Mouse (Mus musculus) lung, postnatal 14 days (tissue): Measurements from ENCODE around the gene Cfap69.

ENCODE experiments used
- DNase-seq: peaks from one replicate; pipeline ENCODE4 v3.0.0; 2021

Cfap69 gene

DNA sequence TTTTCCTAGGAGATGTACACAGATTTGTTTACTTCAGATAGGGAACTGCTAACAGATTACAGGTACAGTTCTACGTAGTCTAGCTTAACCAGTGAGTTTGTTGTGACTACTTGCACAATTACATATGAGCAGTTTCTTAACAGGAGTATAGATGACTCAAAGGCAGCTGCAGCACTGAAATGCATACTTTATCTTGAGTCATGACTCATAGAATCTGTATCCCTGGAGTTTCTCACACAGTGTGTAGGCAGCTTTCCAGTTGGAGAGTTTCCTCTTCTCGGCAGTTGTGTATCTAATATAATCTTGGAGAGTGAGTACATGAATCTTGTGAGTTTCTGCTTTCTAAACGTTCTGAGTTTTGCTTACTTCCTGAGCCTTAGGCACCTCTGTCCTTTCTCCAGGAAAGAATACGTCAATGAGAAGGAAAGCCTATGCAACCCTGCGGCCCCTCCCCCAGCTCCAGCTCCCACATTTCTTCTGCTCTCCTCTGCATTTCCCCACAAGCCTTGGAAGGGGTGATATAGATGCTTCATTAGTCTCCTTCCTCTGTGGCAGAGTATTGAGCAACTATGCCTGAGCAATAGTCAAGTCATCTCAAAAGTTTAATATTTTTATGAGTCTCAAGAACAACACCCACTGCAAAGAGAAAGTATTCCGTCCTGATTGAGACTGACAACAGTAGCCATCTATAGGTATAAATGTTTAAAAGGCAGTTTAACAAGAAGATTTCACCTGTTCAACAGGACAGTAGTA is 15.0 kb downstream of the Cfap69 start:
- no peak for DNase-seq

DNA sequence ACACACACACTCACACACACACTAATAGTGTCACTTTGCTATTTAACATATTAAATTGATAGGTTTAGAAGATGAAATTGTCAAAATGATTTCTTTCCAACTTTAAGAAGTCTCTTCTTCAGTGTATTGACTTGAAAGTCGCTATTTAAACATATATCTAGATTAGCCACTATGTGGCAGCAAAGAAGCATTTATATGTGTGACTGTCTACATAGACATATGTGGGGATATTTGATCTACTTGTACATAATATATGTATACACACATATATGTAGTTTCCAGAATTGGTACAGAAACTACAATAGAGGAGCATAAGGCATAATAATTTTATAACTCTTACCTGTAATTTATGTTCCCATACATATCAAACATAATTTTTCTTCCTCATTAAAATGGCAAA is 17.9 kb downstream of the Cfap69 start:
- DNase-seq, result no peak

DNA sequence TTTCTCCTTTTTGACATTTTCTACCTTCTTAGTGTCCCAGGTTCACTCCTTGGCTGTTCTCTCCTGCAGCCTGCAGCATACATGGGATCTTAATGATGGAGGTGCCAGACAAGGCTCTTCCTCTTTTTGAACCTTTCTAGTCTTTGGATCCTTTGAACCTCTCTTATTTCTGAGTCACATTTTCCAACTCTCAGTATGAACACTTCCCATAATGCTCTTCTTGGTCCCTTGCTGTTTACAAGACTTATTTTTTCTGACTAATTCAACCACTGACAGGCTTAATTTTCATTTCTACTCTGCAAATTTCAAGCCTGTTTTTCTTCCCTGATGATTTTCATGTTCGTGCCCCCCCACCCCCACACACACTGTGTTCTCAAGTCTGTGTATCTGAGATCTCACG is 25.5 kb downstream of the Cfap69 start:
- no peak for DNase-seq

DNA sequence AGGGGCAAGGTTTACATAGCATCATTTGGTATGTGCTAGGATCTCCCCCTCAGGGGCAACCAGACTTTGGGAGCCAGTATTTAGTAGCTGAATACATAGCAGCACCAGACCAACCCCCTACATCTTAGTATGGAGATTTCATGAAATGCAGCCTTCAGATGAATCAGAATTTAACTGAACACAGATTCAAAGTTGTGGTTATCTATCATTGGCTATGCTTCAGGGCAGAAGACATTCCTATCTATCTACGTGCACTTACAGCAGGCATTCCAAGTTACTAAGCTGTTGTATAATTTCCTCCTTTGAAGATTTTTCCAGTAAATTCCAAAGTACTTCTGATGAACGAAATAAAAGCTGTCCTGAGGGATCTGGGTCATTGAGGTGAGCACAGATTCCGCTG is 38.5 kb downstream of the Cfap69 start:
- DNase-seq, result no peak

DNA sequence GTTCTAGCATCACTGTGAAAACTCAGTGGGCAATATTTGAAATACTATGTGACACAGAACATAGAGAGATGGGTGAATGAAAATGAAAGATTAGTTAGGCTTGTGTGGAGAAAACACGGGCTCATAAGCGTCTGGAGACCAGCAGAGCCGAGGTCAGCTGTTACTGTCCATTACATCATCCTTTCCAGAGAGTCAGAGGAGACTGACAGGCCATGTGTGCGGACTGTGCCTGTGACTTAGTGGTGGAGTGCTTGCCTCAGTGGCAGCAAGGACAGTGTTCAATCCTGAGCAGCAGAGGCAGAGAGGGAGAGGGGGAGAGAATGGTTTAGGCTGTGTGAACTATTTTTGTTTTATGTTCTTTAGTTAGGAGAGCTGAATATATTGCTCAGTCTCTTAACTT is 45.7 kb downstream of the Cfap69 start:
- DNase-seq, result no peak

DNA sequence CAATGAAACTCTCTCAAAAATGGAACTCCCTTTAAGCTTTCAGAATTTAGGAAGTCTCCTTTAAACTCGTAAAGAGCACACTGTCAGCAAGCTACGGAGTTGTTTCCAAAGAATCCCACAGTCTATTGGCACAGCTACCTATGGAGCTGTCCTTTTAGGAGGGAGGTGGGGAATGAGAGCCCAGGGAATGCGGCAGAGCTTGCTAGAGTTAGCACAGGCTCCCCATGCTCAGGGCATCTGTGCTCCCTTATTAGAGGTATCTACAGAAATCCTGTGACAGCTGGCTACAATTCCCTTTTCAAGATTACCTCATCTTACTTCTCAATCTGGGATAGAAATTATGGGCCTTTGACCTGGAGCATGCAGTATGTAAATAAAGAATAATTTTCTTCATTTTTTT is 53.5 kb downstream of the Cfap69 start:
- no peak for DNase-seq

DNA sequence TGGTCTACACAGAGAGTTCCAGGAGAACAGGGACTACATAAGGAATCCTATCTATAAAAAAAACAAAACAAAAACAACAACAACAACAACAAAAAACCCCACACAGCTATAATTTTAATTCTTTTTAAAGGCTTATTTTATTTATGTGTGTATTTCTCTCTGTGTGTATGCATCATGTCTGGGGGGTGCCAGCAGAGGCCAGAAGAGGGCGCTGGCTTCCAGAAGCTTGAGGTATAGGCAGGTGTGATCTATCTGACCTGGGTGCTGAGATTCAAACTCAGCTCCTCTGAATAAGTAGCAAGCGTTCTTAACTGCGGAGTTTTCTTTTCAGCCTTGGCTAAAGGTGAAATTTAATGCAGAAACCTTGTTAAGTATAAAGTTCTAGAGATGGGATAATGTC is 76.4 kb downstream of the Cfap69 start:
- DNase-seq, result no peak

DNA sequence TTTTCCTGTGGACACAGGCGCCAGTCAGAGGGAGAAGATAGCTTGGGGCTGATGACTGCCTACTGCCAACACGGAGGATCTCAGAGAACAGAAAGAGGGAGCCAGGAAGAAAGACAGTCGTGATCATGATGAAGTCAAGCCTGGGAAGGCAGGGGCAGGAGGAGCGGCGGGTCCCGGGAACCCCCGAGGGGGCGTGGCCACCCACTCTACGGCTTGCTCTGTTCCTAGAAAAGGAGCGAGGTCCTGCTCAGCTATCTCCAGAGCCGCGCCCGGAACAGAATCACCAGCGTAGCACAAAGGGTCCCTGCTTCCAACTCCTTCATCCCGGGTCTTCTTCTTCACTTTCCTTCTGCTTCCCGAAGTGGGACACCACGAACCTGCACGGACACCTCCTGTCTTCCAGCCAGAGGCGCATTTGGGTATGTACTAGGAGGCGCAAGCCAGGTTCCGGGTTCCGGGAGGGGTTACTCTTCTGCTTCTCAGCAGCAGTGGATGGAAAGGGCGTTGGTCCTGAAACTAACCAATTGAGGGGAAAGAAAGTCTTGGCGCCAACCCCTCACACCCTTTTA is 90.2 kb downstream of the Cfap69 start, which contains the start of gene Gm8773:
TSS of gene Gm8773 (plus strand) at position 51 of the 569 bp plus-strand sequence.
- no peak for DNase-seq

DNA sequence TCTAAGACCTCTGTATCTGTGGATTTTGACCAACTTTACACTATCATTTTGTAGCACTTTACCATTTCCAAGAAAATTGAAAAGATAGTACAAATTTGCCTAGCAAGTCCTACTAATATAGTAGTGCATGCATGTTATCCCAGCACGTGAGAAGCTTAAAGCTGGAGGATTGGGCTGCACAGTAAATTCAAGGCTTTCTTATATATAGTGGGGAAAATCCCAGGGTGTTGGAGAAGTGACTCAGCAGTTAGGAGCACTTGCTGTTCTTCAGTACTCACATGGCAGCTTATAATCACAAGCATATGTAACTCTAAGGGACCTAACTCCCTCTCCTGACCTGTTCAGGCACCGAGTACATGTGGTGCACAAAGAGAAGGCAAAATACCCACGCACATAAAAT is 101.6 kb downstream of the Cfap69 start:
- no peak for DNase-seq

DNA sequence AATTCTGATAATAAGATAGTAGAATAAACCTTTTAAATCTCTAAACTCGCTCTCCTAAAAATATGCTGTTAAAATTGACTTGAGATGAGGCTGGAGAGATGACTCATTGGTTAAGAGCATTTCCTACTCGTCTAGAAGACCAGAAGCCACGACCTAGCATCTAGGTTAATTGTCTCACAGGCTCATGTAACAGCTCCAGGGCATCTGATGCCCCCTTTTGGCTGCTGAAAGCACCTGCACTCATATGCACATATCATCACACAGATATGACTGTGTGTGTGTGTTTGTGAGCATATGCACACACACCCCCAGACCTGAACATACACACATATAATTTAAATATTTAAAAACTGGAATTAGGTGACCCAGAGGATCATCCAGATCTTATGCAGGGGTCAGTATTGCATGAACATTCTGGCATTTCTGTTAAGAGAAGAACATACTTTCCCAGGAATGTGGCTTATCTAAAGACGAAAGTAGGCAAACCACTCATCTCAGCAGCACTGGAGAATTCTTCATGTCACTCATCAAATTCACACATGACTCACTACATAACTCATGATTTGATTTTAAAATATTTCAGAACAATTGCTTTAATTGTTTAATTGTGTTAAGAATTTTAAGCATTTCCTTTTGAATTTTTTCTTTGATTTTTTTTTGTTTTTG is 102.9 kb downstream of the Cfap69 start:
- no peak for DNase-seq

DNA sequence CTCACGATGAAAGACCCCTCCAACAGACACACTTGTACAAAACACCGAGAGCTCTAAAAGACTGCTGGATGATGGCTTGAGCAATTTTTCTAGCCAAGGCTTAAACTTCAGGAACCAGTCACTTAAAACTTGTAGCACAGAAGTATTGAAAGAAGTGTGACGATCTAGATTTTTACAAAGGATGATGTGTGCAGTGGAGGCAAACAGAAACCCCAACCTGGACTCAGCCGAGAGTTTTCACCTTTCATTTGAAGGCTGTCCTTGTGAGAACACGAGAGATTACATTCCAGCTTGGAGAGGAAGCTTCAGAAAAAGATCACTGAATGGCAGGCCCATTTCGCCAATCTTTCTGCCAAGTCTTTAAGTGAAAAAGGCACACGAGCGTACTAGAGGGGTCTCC is 104.2 kb downstream of the Cfap69 start:
- no peak for DNase-seq

DNA sequence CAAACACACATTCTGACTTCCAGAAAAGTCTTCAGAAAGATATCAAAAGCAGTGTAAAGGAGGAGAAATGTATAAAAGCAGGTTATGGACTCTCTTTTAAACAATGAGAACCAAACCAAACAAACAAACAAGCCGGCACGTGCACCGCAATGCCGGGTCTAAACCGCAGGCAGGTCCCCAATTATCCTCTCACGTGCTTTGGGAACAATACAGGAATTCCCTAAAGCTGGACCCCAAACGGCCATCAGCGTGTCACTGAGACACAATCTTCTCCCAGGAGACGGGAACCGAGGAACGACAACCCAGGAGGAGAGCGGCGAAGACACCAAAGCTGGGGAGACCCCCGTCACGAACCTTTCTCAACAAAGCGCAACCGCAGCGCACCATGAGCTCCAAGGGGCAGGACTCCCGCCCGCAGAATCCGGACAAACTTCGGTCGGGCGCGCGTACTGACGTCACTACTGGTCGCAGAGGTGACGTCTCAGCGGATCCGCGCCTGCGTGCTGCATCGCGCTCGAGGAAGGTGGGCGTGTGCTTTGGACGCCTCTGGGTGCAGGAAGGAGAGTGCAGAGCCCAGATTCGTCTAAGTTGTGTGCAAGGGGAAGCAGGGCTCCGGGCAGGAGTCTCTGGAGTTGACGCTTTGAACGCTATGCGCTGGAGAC is 104.8 kb downstream of the Cfap69 start, which contains the start of gene Gtpbp10:
TSS of gene Gtpbp10 (minus strand) at position 460 of the 662 bp plus-strand sequence.
- DNase-seq, result peak; percentile 93

DNA sequence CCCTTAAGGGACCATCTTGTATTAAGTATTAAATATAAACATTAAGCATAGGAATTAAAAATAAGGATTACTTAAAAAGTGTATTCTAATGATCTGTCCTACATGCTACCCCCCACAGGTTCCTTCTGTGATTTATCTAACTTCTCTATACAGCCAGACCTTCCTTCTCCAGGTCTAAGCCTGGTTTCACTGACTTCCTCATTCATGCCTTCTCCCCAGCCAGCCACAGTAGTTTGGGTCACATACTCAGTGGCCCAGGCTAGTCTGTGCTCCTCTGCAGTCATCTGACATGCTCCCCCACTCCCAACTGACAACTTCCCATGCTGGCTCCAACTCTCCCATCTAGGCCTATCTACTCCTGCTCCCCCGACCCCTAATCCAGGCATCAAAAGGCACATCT is 112.9 kb downstream of the Cfap69 start:
- no peak for DNase-seq

DNA sequence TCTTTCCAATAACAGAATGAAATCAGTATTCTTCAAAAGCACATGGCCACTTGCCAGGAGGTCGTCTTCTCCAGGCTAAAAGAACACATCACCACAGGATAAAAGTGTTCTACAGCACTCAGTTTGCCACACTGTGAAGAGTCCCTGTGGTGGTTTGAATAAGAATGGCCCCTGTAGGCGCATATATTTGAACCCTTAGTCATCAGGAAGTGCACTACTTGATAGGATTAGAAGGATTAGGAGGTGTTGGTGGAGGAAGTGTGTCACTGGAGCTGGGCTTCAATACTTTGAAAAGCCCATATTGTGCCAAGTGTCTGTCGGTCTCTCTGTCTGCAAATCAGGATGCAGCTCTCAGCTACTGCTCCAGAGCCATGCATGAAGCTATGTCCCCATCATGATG is 123.7 kb downstream of the Cfap69 start:
- DNase-seq, result no peak

DNA sequence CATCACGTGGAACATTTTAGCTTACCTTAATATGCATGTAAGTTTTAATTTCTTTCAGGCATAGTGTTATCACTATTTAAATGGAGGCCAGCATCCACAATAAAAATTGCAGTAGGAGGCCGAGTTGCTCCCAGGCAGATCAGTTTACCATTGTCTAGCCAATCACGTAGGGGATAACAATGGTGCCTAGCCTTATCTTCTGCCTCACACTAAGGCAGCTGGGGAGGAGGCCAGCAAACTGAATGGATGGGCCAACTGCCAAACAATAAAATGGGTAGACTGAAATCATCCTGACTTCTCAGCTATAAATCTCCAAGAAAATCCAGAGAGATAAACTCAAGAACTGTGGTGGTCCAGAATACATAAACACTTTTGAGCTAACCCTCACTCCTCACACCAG is 124.3 kb downstream of the Cfap69 start:
- no peak for DNase-seq

DNA sequence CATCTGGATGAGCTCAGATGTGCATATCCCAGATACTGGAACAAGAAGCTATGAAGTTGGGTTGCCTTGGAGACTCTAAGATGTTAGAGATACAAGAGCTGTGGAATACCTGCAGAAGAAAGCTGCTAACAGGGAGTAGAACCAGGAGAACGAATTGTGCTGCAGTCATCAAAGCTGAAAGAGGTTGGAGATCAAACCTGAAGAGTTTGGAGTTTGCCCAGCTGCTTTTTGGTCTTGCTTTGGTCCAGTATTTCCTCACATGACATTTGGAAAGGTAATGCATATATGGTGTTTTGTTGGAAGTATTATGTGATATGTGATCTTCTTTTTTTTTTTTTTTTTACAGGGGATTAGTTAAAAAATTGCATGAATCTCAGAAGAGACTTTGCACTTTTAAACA is 127.9 kb downstream of the Cfap69 start:
- no peak for DNase-seq

DNA sequence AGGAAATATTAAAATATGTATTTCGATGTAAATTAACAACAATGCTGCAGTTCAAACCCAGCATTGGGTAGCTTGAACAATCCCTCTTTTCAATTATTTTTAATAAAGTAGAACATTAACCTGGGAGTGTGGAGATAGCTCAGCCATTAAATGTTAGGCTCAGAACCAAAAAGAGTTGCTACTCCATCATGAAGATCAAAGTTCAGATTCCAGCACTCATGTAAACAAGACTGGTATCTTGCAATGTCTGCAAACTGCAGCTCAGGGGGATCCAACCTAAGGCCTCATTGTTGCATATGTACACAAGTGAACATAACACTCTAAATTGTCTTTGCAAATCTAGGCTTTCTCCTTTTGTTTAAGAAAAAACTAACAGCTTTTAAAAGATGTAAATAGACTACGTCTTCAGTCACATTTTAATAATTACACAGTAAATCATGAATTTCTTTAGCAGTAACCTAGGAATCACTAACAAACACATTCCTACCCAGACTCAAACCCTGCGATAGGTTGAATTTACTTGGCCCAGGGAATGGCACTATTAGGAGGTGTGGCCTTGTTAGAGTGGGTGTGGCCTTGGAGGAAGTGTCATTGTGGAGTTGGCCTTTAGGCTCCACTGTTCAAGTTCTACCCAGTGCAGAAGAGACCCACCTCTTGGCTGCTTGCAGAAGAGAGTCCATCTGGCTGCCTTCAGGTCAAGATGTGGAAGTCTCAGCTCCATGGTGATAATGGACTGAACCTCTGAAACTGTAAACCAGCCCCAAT is 130.2 kb downstream of the Cfap69 start:
- DNase-seq, result no peak
